Mouse (Mus musculus) 3T3-L1 (cell line): ENCODE measurements around the gene Stard9.

ENCODE experiments used
- DNase-seq: peaks from one replicate; pipeline ENCODE4 v3.0.0-alpha.2; 2015; ENCODE audit warnings: low read depth, low spot score

The Stard9 gene

DNA sequence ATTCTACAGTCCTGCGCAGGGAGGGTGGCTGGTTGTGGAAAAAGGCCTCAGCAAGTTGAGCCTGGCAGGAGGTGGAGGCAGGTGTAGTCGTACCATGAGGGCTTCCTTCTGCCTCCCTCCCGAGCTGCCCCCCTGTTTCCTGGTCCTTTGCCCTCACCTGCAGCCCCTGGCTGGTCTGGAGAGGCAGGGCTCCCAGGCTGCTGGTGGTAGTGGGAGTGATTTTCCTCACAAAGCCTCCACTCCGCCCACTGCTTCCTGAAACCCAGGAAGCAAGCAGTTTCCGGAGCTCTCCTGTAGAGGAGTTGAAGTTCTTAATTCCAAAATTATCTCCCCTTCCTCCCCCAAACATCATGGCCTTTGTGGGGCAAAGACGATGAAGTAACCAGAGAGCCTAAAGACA is 95.3 kb downstream of the Stard9 start:
- no peak for DNase-seq

DNA sequence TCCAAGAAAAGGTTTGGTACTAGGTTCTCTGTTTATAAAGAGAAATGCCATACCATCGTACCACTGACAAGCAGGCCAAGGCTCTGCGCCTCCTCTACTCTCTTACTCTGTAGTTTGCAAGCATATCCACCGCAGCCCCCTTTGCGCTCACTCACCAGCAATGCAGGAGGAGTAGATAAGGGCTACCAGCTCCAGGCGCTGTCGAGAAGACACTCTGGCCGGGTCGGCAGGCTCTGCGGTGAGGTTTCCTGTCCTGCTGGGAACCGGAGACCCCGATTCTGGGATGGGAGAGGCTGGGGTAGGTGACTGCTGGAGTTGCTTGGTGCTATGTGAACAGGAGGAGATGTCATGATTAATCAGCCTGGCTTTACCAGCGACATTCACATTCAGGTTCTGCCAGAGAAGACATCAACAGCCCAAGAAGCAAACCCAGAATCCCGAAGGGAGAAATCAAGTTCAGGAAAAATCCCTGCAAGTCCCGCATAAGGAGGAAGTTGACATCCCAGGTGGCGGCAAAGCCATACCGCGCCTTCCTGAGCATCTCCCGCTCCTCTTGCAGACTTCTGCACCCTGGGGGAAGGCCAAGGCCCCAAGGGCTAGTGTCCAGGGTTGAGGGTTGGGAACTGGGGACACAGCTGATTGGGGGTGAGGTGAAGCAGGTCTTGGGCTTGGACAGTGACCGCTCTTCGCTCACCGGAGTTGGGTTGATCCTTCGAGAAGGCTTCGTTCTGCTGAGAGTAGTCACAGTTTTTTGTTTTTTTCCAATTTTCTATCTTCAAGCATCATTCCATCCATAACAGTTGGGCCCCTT is 101.1 kb downstream of the Stard9 start:
- peak; percentile 26 for DNase-seq

DNA sequence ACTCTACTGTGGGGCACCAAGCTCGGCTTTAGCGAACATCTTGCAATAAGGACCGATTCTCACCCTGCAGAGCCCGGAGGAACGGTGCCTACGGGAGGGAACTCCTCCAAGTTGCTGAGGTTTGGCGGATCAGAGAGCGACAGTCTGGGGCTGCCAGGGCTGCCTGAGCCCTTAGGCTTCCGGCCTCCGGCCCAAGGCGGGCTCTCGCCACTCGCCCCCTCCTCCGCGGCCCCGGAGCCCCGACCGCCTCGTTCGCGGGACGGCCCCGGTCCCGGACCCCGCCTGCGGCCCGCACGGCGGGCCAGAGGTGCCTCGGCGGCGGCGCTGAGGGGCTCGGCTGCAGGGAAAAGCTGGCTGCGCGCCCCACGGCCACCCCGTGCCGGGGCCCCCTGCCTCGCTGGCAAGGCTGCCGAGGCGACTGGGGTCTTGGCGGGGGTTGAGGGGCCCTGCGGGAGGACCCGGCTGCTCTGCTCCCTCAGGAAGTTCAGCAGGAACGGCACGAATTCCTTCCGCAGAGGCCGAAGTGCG is 101.8 kb downstream of the Stard9 start:
- peak; percentile 46 for DNase-seq

DNA sequence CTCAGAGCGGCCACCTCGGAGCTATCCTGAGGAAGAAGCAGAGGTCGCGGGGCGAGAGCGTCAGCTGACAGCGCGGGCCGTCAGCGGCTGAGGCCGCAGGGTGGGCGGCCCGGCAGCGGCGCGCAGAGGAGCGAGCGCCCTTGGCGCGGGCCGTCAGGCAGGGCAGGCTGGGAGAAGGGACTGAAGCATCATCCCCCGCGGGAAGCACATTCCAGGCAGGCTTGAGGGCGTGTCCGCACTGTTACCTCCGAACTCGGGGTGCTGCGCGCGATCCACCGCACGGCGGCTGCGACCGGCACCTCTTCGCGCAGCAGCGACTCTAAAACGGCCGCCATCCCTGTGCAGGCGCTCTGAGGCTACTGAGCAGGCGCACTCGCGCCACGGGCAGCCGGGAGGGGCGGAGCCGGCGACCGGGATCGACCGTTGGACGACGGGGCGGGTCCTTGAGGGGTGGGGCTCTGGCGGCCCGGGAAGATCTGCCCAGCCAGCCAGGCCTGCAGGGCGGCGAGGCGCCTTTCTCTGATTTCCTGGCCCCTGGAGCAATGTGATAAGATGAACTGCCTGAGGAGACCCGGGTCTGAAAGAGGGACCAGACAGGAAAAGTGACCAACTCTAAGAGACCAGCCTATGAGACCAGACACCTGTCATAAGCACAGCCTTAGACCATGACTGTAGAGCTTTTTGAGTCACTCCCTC is 102.4 kb downstream of the Stard9 start:
- DNase-seq, result peak; percentile 95

DNA sequence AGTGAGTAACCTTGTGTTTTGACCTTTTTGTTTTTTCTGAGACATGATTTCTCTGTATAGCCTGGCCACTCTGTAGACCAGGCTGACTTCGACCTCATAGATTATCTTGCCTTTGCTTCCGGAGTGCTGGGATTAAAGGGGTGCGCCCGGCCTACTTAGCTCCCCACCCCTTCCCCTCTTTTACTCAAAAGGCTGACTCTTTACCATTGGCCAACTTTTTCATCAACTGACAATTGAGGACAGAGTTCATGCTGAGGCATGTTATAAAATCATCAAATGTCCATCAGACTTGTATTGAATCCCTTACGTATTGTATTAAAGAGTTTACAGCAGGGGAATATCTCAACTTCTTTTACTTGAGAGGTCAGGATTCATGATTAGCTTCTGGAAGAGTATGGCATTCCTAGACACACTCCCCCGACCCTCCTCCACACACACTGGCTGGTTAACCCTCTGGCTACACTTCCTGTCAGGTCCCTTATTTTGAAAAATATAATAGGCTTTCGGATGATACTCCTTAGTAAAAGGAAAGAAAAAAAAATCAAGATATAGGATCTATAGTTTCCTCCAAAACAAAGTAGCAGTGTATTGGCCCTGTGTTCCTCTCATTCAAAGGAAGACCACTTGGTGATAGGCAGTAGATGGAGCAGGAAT is 103.1 kb downstream of the Stard9 start:
- DNase-seq, result peak; percentile 43

DNA sequence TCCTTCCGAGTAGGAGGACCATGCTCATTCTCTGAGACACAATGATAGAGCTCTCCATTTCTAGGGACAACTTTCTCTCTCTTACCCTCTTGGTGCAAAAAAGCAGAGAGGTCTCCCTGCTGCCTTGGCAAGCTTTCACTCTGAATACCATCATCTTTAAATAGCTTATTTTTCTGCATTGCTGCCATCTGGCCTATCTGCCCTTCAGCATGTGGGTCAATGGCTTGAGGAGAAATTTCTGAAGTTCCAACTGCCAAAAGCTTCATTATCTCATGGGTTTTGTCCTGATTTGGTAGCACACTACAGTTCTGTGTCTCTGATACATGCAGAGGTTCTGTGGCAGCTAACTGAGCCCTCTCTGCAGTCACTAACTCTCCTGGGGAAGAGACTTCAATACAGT is 116.6 kb downstream of the Stard9 start:
- DNase-seq, result no peak

DNA sequence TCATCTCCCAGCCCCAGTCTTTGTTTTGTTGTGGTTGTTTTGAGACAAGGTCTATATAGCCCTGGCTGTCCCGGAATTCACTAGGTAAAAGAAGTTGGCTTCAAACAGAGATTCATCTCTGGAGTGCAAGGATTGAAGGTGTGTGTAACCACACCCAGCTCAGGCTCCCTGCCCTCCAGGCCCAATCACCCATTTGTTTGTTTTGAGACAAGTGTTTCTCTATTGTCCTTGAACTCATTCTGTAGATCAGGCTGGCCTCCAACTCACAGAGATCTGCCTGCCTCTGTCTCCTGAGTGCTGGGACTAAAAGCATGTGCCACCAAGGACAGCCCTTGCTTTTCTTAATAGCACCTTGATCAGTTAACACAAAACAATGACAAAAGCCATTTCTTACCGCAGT is 119.1 kb downstream of the Stard9 start:
- DNase-seq, result no peak

DNA sequence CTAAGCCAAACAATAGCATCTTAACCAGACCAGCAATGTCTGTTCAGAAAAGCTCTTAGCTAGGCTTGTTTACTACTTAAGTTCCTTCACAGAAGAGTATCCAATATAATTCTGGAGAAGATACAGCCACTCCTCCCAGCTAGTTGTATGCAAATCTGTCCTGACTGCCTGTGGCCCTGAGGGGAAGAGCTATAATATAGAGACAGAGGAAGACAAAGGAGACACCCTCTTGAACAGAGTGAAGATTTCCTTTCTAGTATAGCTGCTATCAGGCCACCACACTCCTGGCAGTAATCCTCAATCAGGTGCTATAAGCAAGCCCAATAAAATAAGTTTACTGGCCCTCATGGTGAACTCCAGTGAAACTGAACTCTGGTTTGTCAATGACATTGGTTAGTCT is 133.0 kb downstream of the Stard9 start:
- DNase-seq, result no peak

DNA sequence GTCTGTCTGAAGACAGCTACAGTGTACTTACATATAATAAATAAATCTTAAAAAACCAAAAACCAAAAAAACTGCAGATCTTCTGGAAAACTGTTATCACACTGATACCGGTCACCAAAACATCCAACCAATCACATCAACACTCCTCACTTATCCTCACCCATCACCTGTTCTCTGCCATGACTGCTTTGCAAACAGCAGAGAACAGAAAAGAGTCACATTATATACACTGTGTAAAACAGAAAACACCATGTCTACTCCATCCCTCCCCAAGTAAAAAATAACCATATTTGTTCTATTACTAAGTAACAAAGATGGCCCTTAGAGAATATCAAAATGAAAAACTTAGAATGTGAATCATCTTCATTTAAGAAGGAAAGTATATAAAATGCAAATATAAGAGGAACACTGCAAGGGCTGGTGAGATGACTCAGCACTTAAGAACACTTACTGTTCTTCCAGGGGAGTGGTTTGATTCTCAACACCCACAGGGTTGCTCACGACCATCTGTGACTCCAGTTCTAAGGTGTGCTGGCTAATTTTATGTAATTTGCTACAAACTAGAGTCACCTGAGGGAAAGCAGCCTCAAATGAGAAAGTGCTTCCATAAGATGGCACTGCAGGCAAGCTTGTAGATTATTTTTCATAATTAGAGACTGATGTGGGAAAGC is 141.5 kb downstream of the Stard9 start:
- DNase-seq, result peak; percentile 54
